In genomic region chr6:124810566-124811402, GRCm38 (mm10) we compare ENCODE assay signal across 9 mouse cellular contexts. TPM values are rescaled to one million over a fixed set of nuclear protein-coding genes. Genes with fewer than 3 reads are reported as not detected.
DNase-seq lines count a peak whose midpoint lies in the region; ATAC-seq and TF ChIP-seq lines count a peak whose summit lies in the region.
"Not testable (repeated sequence)": the region's sequence is repeated elsewhere in the genome, so short reads cannot be mapped to it uniquely, and the experiment has no call there.
"Had no signal": no experiment of that assay in that cellular context is flagged by ENCODE, and none has a peak within 500 bp of the region (broad histone marks: within the 10 kb centered on the region; RNA-seq: fewer than 3 reads in every experiment).

No protein-coding gene starts in this region.

- H3K9ac ChIP-seq in heart, adult 2 months (ENCODE audit: low read depth, low read length); limb, embryonic 12.5 days (replicated peaks); liver, embryonic 15.5 days: not testable (repeated sequence)
- H3K9ac ChIP-seq in intestine, embryonic 15.5 days = 0 out of 2 replicates have a peak overlapping the region, but pooled peaks have one; percentile 73

- not testable (repeated sequence) for TF ChIP-seq POLR2A in heart, adult 2 months (IDR thresholded peaks at IDR 0.05; ENCODE audit: insufficient read depth, low read depth, low read length)
- TF ChIP-seq POLR2A in myocyte (IDR thresholded peaks at IDR 0.05; ENCODE audit: insufficient read length, low read depth) = peak; percentile 26

- H3K36me3 ChIP-seq in G1E (replicated peaks) = peaks cover 69% of the 10 kb centered on the region
- peaks cover 45% of the 10 kb centered on the region for H3K36me3 ChIP-seq in embryonic facial prominence, embryonic 10.5 days (replicated peaks)
- not testable (repeated sequence) for H3K36me3 ChIP-seq in heart, adult 2 months (ENCODE audit: control insufficient read depth, insufficient read depth, low read length); myocyte (ENCODE audit: control insufficient read depth, insufficient read depth)
- H3K36me3 ChIP-seq in intestine, embryonic 15.5 days = peaks cover 14% of the 10 kb centered on the region
- peaks cover 36% of the 10 kb centered on the region for H3K36me3 ChIP-seq in limb, embryonic 12.5 days
- H3K36me3 ChIP-seq in liver, embryonic 15.5 days (replicated peaks) = peaks cover 35% of the 10 kb centered on the region

- intact Hi-C loops in heart, adult 2 months (cut with DNase I) = not testable (repeated sequence)

- not testable (repeated sequence) for H3K9me3 ChIP-seq in G1E (replicated peaks); embryonic facial prominence, embryonic 10.5 days; intestine, embryonic 15.5 days; limb, embryonic 12.5 days; liver, embryonic 15.5 days (replicated peaks)

- peak overlapping the region; percentile 97; the same call in 1 of the 2 replicates for H3K4me2 ChIP-seq in intestine, embryonic 15.5 days (replicated peaks)
- H3K4me2 ChIP-seq in limb, embryonic 12.5 days = 0 out of 2 replicates have a peak overlapping the region, but pooled peaks have one; percentile 97
- H3K4me2 ChIP-seq in liver, embryonic 15.5 days = peak overlapping the region; percentile 98; the same call in 1 of the 2 replicates
- peak overlapping the region; percentile 92 for H3K4me2 ChIP-seq in myocyte (ENCODE audit: low read depth)

- H3ac ChIP-seq in myocyte (ENCODE audit: control insufficient read depth, insufficient read length) = not testable (repeated sequence)

- WGBS in embryonic facial prominence, embryonic 10.5 days = 85% methylated on average over 11 of the region's 11 CpGs
- WGBS in heart, adult 2 months = 70% methylated on average over 11 of the region's 11 CpGs
- WGBS in intestine, embryonic 15.5 days = 85% methylated on average over 11 of the region's 11 CpGs
- WGBS in limb, embryonic 12.5 days = 87% methylated on average over 11 of the region's 11 CpGs
- 77% methylated on average over 11 of the region's 11 CpGs for WGBS in liver, embryonic 15.5 days (ENCODE audit: insufficient replicate concordance)

- ATAC-seq in G1E (ENCODE audit: extremely low read depth, insufficient number of reproducible peaks, low FRiP score, poor library complexity, severe bottlenecking); intestine, embryonic 15.5 days; limb, embryonic 12.5 days (ENCODE audit: insufficient number of reproducible peaks, insufficient read depth, low FRiP score, low TSS enrichment, low read depth); liver, embryonic 15.5 days (ENCODE audit: insufficient read depth): not testable (repeated sequence)

- DNase-seq in G1E (ENCODE audit: low spot score); embryonic facial prominence, embryonic 10.5 days (ENCODE audit: low spot score): not testable (repeated sequence)
- peak; percentile 10 to 16 for DNase-seq in heart, adult 2 months

- H3K27ac ChIP-seq in embryonic facial prominence, embryonic 10.5 days (replicated peaks); heart, adult 2 months; intestine, embryonic 15.5 days: not testable (repeated sequence)
- peak overlapping the region; percentile 92; the same call in 1 of the 2 replicates for H3K27ac ChIP-seq in limb, embryonic 12.5 days
- peak overlapping the region; percentile 91; the same call in 1 of the 2 replicates for H3K27ac ChIP-seq in liver, embryonic 15.5 days (replicated peaks)

- not testable (repeated sequence) for H3K27me3 ChIP-seq in G1E (ENCODE audit: insufficient read depth, low read length); embryonic facial prominence, embryonic 10.5 days (replicated peaks; ENCODE audit: low read depth, poor library complexity, severe bottlenecking); heart, adult 2 months (ENCODE audit: control insufficient read depth, insufficient read depth, low read length); intestine, embryonic 15.5 days (replicated peaks); limb, embryonic 12.5 days; liver, embryonic 15.5 days; myocyte (ENCODE audit: control insufficient read depth, insufficient read depth, insufficient read length)

- peaks cover 83% of the 10 kb centered on the region for H3K4me1 ChIP-seq in G1E (ENCODE audit: insufficient read depth, low read depth, low read length)
- peaks cover 75% of the 10 kb centered on the region for H3K4me1 ChIP-seq in embryonic facial prominence, embryonic 10.5 days
- peaks cover 16% of the 10 kb centered on the region for H3K4me1 ChIP-seq in heart, adult 2 months (ENCODE audit: control insufficient read depth, insufficient read depth, low read length)
- peaks cover 42% of the 10 kb centered on the region for H3K4me1 ChIP-seq in intestine, embryonic 15.5 days (replicated peaks)
- H3K4me1 ChIP-seq in limb, embryonic 12.5 days (replicated peaks) = peaks cover 64% of the 10 kb centered on the region
- H3K4me1 ChIP-seq in liver, embryonic 15.5 days (replicated peaks) = peaks cover 89% of the 10 kb centered on the region

- not testable (repeated sequence) for TF ChIP-seq CTCF in G1E (IDR thresholded peaks at IDR 0.05; ENCODE audit: low read depth, low read length); heart, adult 2 months (IDR thresholded peaks at IDR 0.05)

- H3K4me3 ChIP-seq in G1E (ENCODE audit: low read depth, low read length) (peak overlapping the region; percentile 78; the same call in 1 of the 2 replicates), myocyte (peak overlapping the region; percentile 81)
- H3K4me3 ChIP-seq in embryonic facial prominence, embryonic 10.5 days = 0 out of 2 replicates have a peak overlapping the region, but pooled peaks have one; percentile 66
- not testable (repeated sequence) for H3K4me3 ChIP-seq in heart, adult 2 months; intestine, embryonic 15.5 days (replicated peaks); liver, embryonic 15.5 days (replicated peaks)
- H3K4me3 ChIP-seq in limb, embryonic 12.5 days (replicated peaks) = peak overlapping the region; percentile 60; the same call in 1 of the 2 replicates

- TF ChIP-seq EP300 in heart, adult 2 months (IDR thresholded peaks at IDR 0.05; ENCODE audit: insufficient read depth, low read depth, low read length) = not testable (repeated sequence)

- H3K79me2 ChIP-seq in heart, adult 2 months (replicated peaks; ENCODE audit: control insufficient read depth, insufficient read depth, low read length) = not testable (repeated sequence)
- peaks cover 29% of the 10 kb centered on the region for H3K79me2 ChIP-seq in myocyte (ENCODE audit: control insufficient read depth, insufficient read depth)

RNA-seq across cellular contexts. Expression of gene Spsb2, which starts 2.3 kb away (rescaled TPM):
- total RNA-seq in G1E (2014; fragmentation: Nextera tagmentation) (1.9 TPM in 2 replicates), G1E (2017) (6.9 and 9.4 TPM in 2 replicates)
- polyA plus RNA-seq in G1E (2012) (10.1 and 10.9 TPM in 2 replicates), myocyte (2012; fragmentation: generic; extraction: Trizol) (41.2 TPM)
- 7.1 and 8.3 TPM in 2 replicates for polyA plus RNA-seq in embryonic facial prominence, embryonic 10.5 days (2016; fragmentation: Nextera tagmentation; extraction: Ambion mirVana)
- total RNA-seq in heart, adult 2 months (2021) = 1 to 10 TPM; 3.2 TPM
- 2.8 and 4.4 TPM in 2 replicates for polyA plus RNA-seq in heart, adult 2 months (2012; rRNA removed)
- polyA plus RNA-seq in intestine, embryonic 15.5 days (2015; fragmentation: Nextera tagmentation; extraction: Ambion mirVana) = 16.1 and 16.3 TPM in 2 replicates
- 8.7 and 9.1 TPM in 2 replicates for polyA plus RNA-seq in limb, embryonic 12.5 days (2016; fragmentation: Nextera tagmentation; extraction: Ambion mirVana)
- 9.2 and 9.5 TPM in 2 replicates for polyA plus RNA-seq in liver, embryonic 15.5 days (2015; fragmentation: Nextera tagmentation; extraction: Ambion mirVana)

RNA-seq across cellular contexts. Expression of gene Tpi1, which starts 3.3 kb away (rescaled TPM):
- 601 and 619 TPM in 2 replicates for total RNA-seq in G1E (2014; fragmentation: Nextera tagmentation)
- total RNA-seq in G1E (2017) = 903 and 1,035 TPM in 2 replicates
- 520 and 701 TPM in 2 replicates for polyA plus RNA-seq in G1E (2012)
- 829 and 899 TPM in 2 replicates for polyA plus RNA-seq in embryonic facial prominence, embryonic 10.5 days (2016; fragmentation: Nextera tagmentation; extraction: Ambion mirVana)
- total RNA-seq in heart, adult 2 months (2021) = 100 to 1,000 TPM; 788 to 884 TPM
- polyA plus RNA-seq in heart, adult 2 months (2012; rRNA removed) = 870 and 1,222 TPM in 2 replicates
- 1,094 and 1,127 TPM in 2 replicates for polyA plus RNA-seq in intestine, embryonic 15.5 days (2015; fragmentation: Nextera tagmentation; extraction: Ambion mirVana)
- polyA plus RNA-seq in limb, embryonic 12.5 days (2016; fragmentation: Nextera tagmentation; extraction: Ambion mirVana) = 714 and 740 TPM in 2 replicates
- 405 and 414 TPM in 2 replicates for polyA plus RNA-seq in liver, embryonic 15.5 days (2015; fragmentation: Nextera tagmentation; extraction: Ambion mirVana)
- polyA plus RNA-seq in myocyte (2012; fragmentation: generic; extraction: Trizol) = 1,480 TPM

RNA-seq across cellular contexts. Expression of gene Usp5, which starts 18.5 kb away (rescaled TPM):
- total RNA-seq in G1E (2014; fragmentation: Nextera tagmentation) (34.6 and 45.9 TPM in 2 replicates), G1E (2017) (67.0 and 76.8 TPM in 2 replicates)
- polyA plus RNA-seq in G1E (2012) (53.0 and 68.2 TPM in 2 replicates), myocyte (2012; fragmentation: generic; extraction: Trizol) (123 TPM)
- polyA plus RNA-seq in embryonic facial prominence, embryonic 10.5 days (2016; fragmentation: Nextera tagmentation; extraction: Ambion mirVana) = 191 and 212 TPM in 2 replicates
- 10 to 100 TPM; 68.4 to 72.3 TPM for total RNA-seq in heart, adult 2 months (2021)
- 51.0 and 74.9 TPM in 2 replicates for polyA plus RNA-seq in heart, adult 2 months (2012; rRNA removed)
- polyA plus RNA-seq in intestine, embryonic 15.5 days (2015; fragmentation: Nextera tagmentation; extraction: Ambion mirVana) = 116 and 118 TPM in 2 replicates
- 191 and 196 TPM in 2 replicates for polyA plus RNA-seq in limb, embryonic 12.5 days (2016; fragmentation: Nextera tagmentation; extraction: Ambion mirVana)
- polyA plus RNA-seq in liver, embryonic 15.5 days (2015; fragmentation: Nextera tagmentation; extraction: Ambion mirVana) = 54.9 and 55.4 TPM in 2 replicates

RNA-seq across cellular contexts. Expression of gene Cdca3, which starts 18.6 kb away (rescaled TPM):
- 109 and 112 TPM in 2 replicates for total RNA-seq in G1E (2014; fragmentation: Nextera tagmentation)
- 137 and 150 TPM in 2 replicates for total RNA-seq in G1E (2017)
- polyA plus RNA-seq in G1E (2012) = 50.9 and 67.2 TPM in 2 replicates
- polyA plus RNA-seq in embryonic facial prominence, embryonic 10.5 days (2016; fragmentation: Nextera tagmentation; extraction: Ambion mirVana) = 225 and 238 TPM in 2 replicates
- under 1 TPM; 0.32 to 0.70 TPM for total RNA-seq in heart, adult 2 months (2021)
- polyA plus RNA-seq in heart, adult 2 months (2012; rRNA removed) = 0.72 and 1.9 TPM in 2 replicates
- polyA plus RNA-seq in intestine, embryonic 15.5 days (2015; fragmentation: Nextera tagmentation; extraction: Ambion mirVana) = 166 and 177 TPM in 2 replicates
- 200 and 202 TPM in 2 replicates for polyA plus RNA-seq in limb, embryonic 12.5 days (2016; fragmentation: Nextera tagmentation; extraction: Ambion mirVana)
- polyA plus RNA-seq in liver, embryonic 15.5 days (2015; fragmentation: Nextera tagmentation; extraction: Ambion mirVana) = 192 and 194 TPM in 2 replicates
- polyA plus RNA-seq in myocyte (2012; fragmentation: generic; extraction: Trizol) = 28.8 TPM

RNA-seq across cellular contexts. Expression of gene Gnb3, which starts 29.3 kb away (rescaled TPM):
- 1.1 TPM in 1 of 2 replicates, not detected in the other for total RNA-seq in G1E (2014; fragmentation: Nextera tagmentation)
- not detected in 2 replicates for total RNA-seq in G1E (2017)
- polyA plus RNA-seq in G1E (2012) = not detected in 2 replicates
- polyA plus RNA-seq in embryonic facial prominence, embryonic 10.5 days (2016; fragmentation: Nextera tagmentation; extraction: Ambion mirVana) = 0.60 and 0.97 TPM in 2 replicates
- total RNA-seq in heart, adult 2 months (2021) = 10 to 100 TPM in 1 of 2 experiments, 1 to 10 TPM in 1; 6.1 to 10.9 TPM
- 6.9 and 14.0 TPM in 2 replicates for polyA plus RNA-seq in heart, adult 2 months (2012; rRNA removed)
- 1.2 and 1.3 TPM in 2 replicates for polyA plus RNA-seq in intestine, embryonic 15.5 days (2015; fragmentation: Nextera tagmentation; extraction: Ambion mirVana)
- 0.81 and 1.0 TPM in 2 replicates for polyA plus RNA-seq in limb, embryonic 12.5 days (2016; fragmentation: Nextera tagmentation; extraction: Ambion mirVana)
- 0.29 and 0.68 TPM in 2 replicates for polyA plus RNA-seq in liver, embryonic 15.5 days (2015; fragmentation: Nextera tagmentation; extraction: Ambion mirVana)
- polyA plus RNA-seq in myocyte (2012; fragmentation: generic; extraction: Trizol) = 0.11 TPM
- total RNA-seq: left cerebral cortex, adult 2 months; megakaryocyte-erythroid progenitor cell, adult 5-6 weeks had no signal
